Mouse (Mus musculus): Measurements from ENCODE around the gene Cd46. TPM values are rescaled to one million over a fixed set of nuclear protein-coding genes. Genes with fewer than 3 reads are reported as not detected.

Cd46 gene
- polyA plus RNA-seq, 1 experiment from 2014 or later, result 0.88 TPM

GRCm38 (mm10) chr1:195018089-195018999, 73.7 kb downstream of the Cd46 start:
- no peak overlapping the region for H3K27ac ChIP-seq (replicated peaks)
- WGBS, result 82% methylated on average over 9 of the region's 9 CpGs
- no peak for ATAC-seq (ENCODE audit: insufficient number of reproducible peaks, low FRiP score, low TSS enrichment, low read depth)
- H3K4me1 ChIP-seq, result no peaks in the 10 kb centered on the region
- H3K27me3 ChIP-seq, result no peaks in the 10 kb centered on the region
- H3K9me3 ChIP-seq (replicated peaks), result no peaks in the 10 kb centered on the region
- no peak overlapping the region for H3K4me2 ChIP-seq (replicated peaks)
- no peaks in the 10 kb centered on the region for H3K36me3 ChIP-seq
- H3K4me3 ChIP-seq (replicated peaks), result no peak overlapping the region
- no peak overlapping the region for H3K9ac ChIP-seq

- Histone ChIP-seq H3K4me1 (no peaks in the 10 kb centered on the region), H3K4me3 (replicated peaks) (no peak overlapping the region), H3K27ac (replicated peaks) (no peak overlapping the region), H3K4me2 (replicated peaks) (no peak overlapping the region), H3K27me3 (no peaks in the 10 kb centered on the region), H3K36me3 (no peaks in the 10 kb centered on the region), H3K9ac (no peak overlapping the region), H3K9me3 (replicated peaks) (no peaks in the 10 kb centered on the region)
- 78% methylated on average over 4 of the region's 4 CpGs for WGBS
- ATAC-seq (ENCODE audit: insufficient number of reproducible peaks, low FRiP score, low TSS enrichment, low read depth), result no peak
These were observed 74.4 kb downstream of the Cd46 start for GRCm38 (mm10) chr1:195017626-195018025.

- H3K36me3 ChIP-seq, result no peaks in the 10 kb centered on the region
- H3K27ac ChIP-seq (replicated peaks), result no peak overlapping the region
- H3K4me1 ChIP-seq, result no peaks in the 10 kb centered on the region
- ATAC-seq (ENCODE audit: insufficient number of reproducible peaks, low FRiP score, low TSS enrichment, low read depth), result 0 out of 2 replicates have a peak, but pooled peaks have one; percentile 51
- H3K27me3 ChIP-seq, result no peaks in the 10 kb centered on the region
- no peaks in the 10 kb centered on the region for H3K9me3 ChIP-seq (replicated peaks)
- no peak overlapping the region for H3K4me3 ChIP-seq (replicated peaks)
- no peak overlapping the region for H3K9ac ChIP-seq
- peak overlapping the region; percentile 27; the same call in 1 of the 2 replicates for H3K4me2 ChIP-seq (replicated peaks)
- WGBS, result 58% methylated on average over 11 of the region's 11 CpGs
These were observed 75.1 kb downstream of the Cd46 start for GRCm38 (mm10) chr1:195016811-195017501.

GRCm38 (mm10) chr1:195015281-195015680, 76.8 kb downstream of the Cd46 start:
- Histone ChIP-seq H3K27ac (replicated peaks) (no peak overlapping the region), H3K36me3 (no peaks in the 10 kb centered on the region), H3K9ac (no peak overlapping the region), H3K4me2 (replicated peaks) (no peak overlapping the region), H3K9me3 (replicated peaks) (no peaks in the 10 kb centered on the region), H3K4me1 (no peaks in the 10 kb centered on the region), H3K4me3 (replicated peaks) (no peak overlapping the region), H3K27me3 (no peaks in the 10 kb centered on the region)
- ATAC-seq (ENCODE audit: insufficient number of reproducible peaks, low FRiP score, low TSS enrichment, low read depth), result no peak
- 94% methylated on average over 1 of the region's 1 CpGs for WGBS

- H3K9ac ChIP-seq, result no peak overlapping the region
- no peak overlapping the region for H3K27ac ChIP-seq (replicated peaks)
- no peaks in the 10 kb centered on the region for H3K27me3 ChIP-seq
- H3K9me3 ChIP-seq (replicated peaks), result no peaks in the 10 kb centered on the region
- H3K4me1 ChIP-seq, result no peaks in the 10 kb centered on the region
- no peak for ATAC-seq (ENCODE audit: insufficient number of reproducible peaks, low FRiP score, low TSS enrichment, low read depth)
- WGBS, result 75% methylated on average over 3 of the region's 3 CpGs
- H3K4me3 ChIP-seq (replicated peaks), result no peak overlapping the region
- no peaks in the 10 kb centered on the region for H3K36me3 ChIP-seq
- no peak overlapping the region for H3K4me2 ChIP-seq (replicated peaks)
These were observed 77.7 kb downstream of the Cd46 start for GRCm38 (mm10) chr1:195014201-195014885.

- H3K9ac ChIP-seq, result no peak overlapping the region
- no peak for ATAC-seq (ENCODE audit: insufficient number of reproducible peaks, low FRiP score, low TSS enrichment, low read depth)
- no peaks in the 10 kb centered on the region for H3K9me3 ChIP-seq (replicated peaks)
- H3K27me3 ChIP-seq, result no peaks in the 10 kb centered on the region
- no peak overlapping the region for H3K4me3 ChIP-seq (replicated peaks)
- H3K36me3 ChIP-seq, result no peaks in the 10 kb centered on the region
- H3K4me2 ChIP-seq (replicated peaks), result no peak overlapping the region
- no peak overlapping the region for H3K27ac ChIP-seq (replicated peaks)
- H3K4me1 ChIP-seq, result no peaks in the 10 kb centered on the region
- 81% methylated on average over 2 of the region's 2 CpGs for WGBS
These were observed 79.5 kb downstream of the Cd46 start for GRCm38 (mm10) chr1:195012531-195012930.

- no peaks in the 10 kb centered on the region for H3K9me3 ChIP-seq (replicated peaks)
- H3K4me2 ChIP-seq (replicated peaks), result no peak overlapping the region
- no peak overlapping the region for H3K4me3 ChIP-seq (replicated peaks)
- H3K27ac ChIP-seq (replicated peaks), result no peak overlapping the region
- no peaks in the 10 kb centered on the region for H3K4me1 ChIP-seq
- H3K9ac ChIP-seq, result no peak overlapping the region
- no peak for ATAC-seq (ENCODE audit: insufficient number of reproducible peaks, low FRiP score, low TSS enrichment, low read depth)
- H3K36me3 ChIP-seq, result no peaks in the 10 kb centered on the region
- H3K27me3 ChIP-seq, result no peaks in the 10 kb centered on the region
These were observed 85.8 kb downstream of the Cd46 start for GRCm38 (mm10) chr1:195006267-195006666.

GRCm38 (mm10) chr1:195004194-195004593, 87.9 kb downstream of the Cd46 start:
- WGBS, result 79% methylated on average over 1 of the region's 1 CpGs
- H3K4me2 ChIP-seq (replicated peaks), result no peak overlapping the region
- H3K27ac ChIP-seq (replicated peaks), result no peak overlapping the region
- no peak overlapping the region for H3K4me3 ChIP-seq (replicated peaks)
- no peak overlapping the region for H3K9ac ChIP-seq
- no peaks in the 10 kb centered on the region for H3K9me3 ChIP-seq (replicated peaks)
- no peaks in the 10 kb centered on the region for H3K4me1 ChIP-seq
- H3K36me3 ChIP-seq, result no peaks in the 10 kb centered on the region
- no peaks in the 10 kb centered on the region for H3K27me3 ChIP-seq
- ATAC-seq (ENCODE audit: insufficient number of reproducible peaks, low FRiP score, low TSS enrichment, low read depth), result no peak

DNA sequence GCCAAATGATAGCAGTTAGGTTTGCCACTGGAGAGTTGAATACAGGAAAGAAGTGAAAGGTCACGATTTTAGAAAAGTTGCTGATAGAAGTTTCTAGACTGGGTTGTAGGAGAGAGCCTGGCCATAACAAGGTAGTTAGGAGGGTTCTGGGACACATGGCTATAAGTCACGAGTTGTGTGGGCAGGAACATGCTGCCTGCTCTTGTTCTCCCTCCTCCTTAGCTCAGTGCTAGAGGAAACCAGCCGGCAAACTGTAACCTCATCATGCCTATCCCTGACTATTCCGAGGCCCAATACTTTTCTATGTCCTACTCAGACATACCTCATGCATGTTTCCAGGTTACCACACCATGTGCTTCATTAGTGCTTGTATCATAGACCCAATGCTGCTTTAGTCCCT, 88.7 kb downstream of the Cd46 start:
- Histone ChIP-seq H3K4me2 (replicated peaks) (no peak overlapping the region), H3K9me3 (replicated peaks) (no peaks in the 10 kb centered on the region), H3K36me3 (no peaks in the 10 kb centered on the region), H3K27me3 (no peaks in the 10 kb centered on the region), H3K4me3 (replicated peaks) (no peak overlapping the region), H3K27ac (replicated peaks) (no peak overlapping the region), H3K9ac (no peak overlapping the region), H3K4me1 (no peaks in the 10 kb centered on the region)
- 83% methylated on average over 4 of the region's 4 CpGs for WGBS
- no peak for ATAC-seq (ENCODE audit: insufficient number of reproducible peaks, low FRiP score, low TSS enrichment, low read depth)

DNA sequence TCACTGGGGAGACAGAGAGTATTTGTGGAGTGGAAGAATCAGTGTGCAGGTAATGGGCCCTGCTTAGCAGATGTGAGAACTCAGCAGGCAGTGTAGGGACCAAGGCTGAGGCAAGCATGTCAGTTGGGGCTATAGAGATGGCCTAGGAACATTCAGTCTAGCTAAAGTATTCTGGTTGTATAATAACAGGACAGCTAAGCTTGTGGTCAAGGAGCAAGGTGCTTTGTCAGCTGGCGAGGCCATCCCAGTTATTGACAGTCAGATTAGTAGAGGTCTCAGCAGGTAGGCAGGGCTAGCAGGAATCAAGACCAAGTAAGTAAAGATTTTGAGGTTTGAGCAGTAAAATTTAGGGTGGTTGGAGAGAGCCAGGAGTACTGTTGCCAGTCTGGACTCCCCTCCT, 93.7 kb downstream of the Cd46 start:
- ATAC-seq (ENCODE audit: insufficient number of reproducible peaks, low FRiP score, low TSS enrichment, low read depth), result no peak
- Histone ChIP-seq H3K4me1 (no peaks in the 10 kb centered on the region), H3K9ac (no peak overlapping the region), H3K4me2 (replicated peaks) (no peak overlapping the region), H3K27me3 (no peaks in the 10 kb centered on the region), H3K36me3 (no peaks in the 10 kb centered on the region), H3K9me3 (replicated peaks) (no peaks in the 10 kb centered on the region), H3K27ac (replicated peaks) (no peak overlapping the region), H3K4me3 (replicated peaks) (no peak overlapping the region)
- whole genome bisulfite sequencing, result 88% methylated on average over 1 of the region's 1 CpGs

DNA sequence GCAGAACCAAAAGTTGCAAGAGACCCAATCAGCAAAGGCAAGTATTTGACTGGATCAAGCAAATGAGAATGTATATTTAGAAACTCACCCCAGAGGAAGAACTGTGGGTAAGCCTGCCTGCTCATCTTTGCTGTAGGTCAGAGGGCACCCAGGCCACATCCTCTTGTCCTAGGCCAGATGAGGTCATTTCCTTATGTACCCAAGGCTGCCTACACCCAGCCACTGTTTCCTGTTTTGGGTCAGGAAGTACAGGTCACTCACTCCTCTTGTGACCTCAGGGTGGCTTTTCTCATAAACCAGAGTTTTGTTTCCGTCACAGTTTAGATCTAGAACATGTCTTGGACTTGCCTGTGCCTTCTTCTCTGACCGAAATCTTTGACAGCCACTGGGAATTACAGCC, 96.9 kb downstream of the Cd46 start:
- Histone ChIP-seq H3K27me3 (no peaks in the 10 kb centered on the region), H3K4me3 (replicated peaks) (no peak overlapping the region), H3K9me3 (replicated peaks) (no peaks in the 10 kb centered on the region), H3K27ac (replicated peaks) (no peak overlapping the region), H3K36me3 (no peaks in the 10 kb centered on the region), H3K4me1 (no peaks in the 10 kb centered on the region), H3K4me2 (replicated peaks) (no peak overlapping the region), H3K9ac (no peak overlapping the region)
- WGBS, result 60% methylated on average over 2 of the region's 2 CpGs
- ATAC-seq (ENCODE audit: insufficient number of reproducible peaks, low FRiP score, low TSS enrichment, low read depth), result no peak

Data from embryonic facial prominence, embryonic 15.5 days (tissue).